Mouse (Mus musculus): Measurements from ENCODE around the gene Srek1. TPM values are rescaled to one million over a fixed set of nuclear protein-coding genes. Genes with fewer than 3 reads are reported as not detected.

Srek1 gene
- total RNA-seq, 2 experiments from 2014 or later, result 17.8 to 25.0 TPM

GRCm38 (mm10) chr13:103745160-103745559, 29.2 kb downstream of the Srek1 start:
- intact Hi-C loops (cut with DNase I; ENCODE audit: low total_unique reads), result no loop called here
- no peak for DNase-seq

- DNase-seq, result no peak
- intact Hi-C loops (cut with DNase I; ENCODE audit: low total_unique reads), result no loop called here
Observed at GRCm38 (mm10) chr13:103735330-103736007, 38.9 kb downstream of the Srek1 start.

GRCm38 (mm10) chr13:103726872-103727271, 47.5 kb downstream of the Srek1 start:
- intact Hi-C loops (cut with DNase I; ENCODE audit: low total_unique reads), result no loop called here
- DNase-seq, result no peak

GRCm38 (mm10) chr13:103711406-103712025, 62.9 kb downstream of the Srek1 start:
- DNase-seq, result peak; percentile 35
- intact Hi-C loops (cut with DNase I; ENCODE audit: low total_unique reads), result no loop called here

GRCm38 (mm10) chr13:103710359-103710781, 64.0 kb downstream of the Srek1 start:
- intact Hi-C loops (cut with DNase I; ENCODE audit: low total_unique reads), result no loop called here
- peak; percentile 27 for DNase-seq

GRCm38 (mm10) chr13:103705436-103705978, 68.9 kb downstream of the Srek1 start:
- no peak for DNase-seq
- intact Hi-C loops (cut with DNase I; ENCODE audit: low total_unique reads), result loop anchor here (10.0 kb wide), 1 partner anchor 49 kb away; no protein-coding TSS in a partner anchor

GRCm38 (mm10) chr13:103703833-103704232, 70.6 kb downstream of the Srek1 start:
- DNase-seq, result peak; percentile 22
- intact Hi-C loops (cut with DNase I; ENCODE audit: low total_unique reads), result loop anchor here (10.0 kb wide), 1 partner anchor 51 kb away; no protein-coding TSS in a partner anchor

- peak; percentile 82 for DNase-seq
- intact Hi-C loops (cut with DNase I; ENCODE audit: low total_unique reads), result loop anchor here (10.0 kb wide), 1 partner anchor 51 kb away; no protein-coding TSS in a partner anchor
Observed at GRCm38 (mm10) chr13:103703386-103703785, 71.0 kb downstream of the Srek1 start.

GRCm38 (mm10) chr13:103702266-103702665, 72.1 kb downstream of the Srek1 start:
- intact Hi-C loops (cut with DNase I; ENCODE audit: low total_unique reads), result loop anchor here (10.0 kb wide), 1 partner anchor 53 kb away; no protein-coding TSS in a partner anchor

GRCm38 (mm10) chr13:103700752-103701151, 73.7 kb downstream of the Srek1 start:
- intact Hi-C loops (cut with DNase I; ENCODE audit: low total_unique reads), result loop anchor here (10.0 kb wide), 1 partner anchor 54 kb away; no protein-coding TSS in a partner anchor
- no peak for DNase-seq

More at GRCm38 (mm10) chr13:103702266-103702665, 72.1 kb downstream of the Srek1 start:
- DNase-seq, result no peak

GRCm38 (mm10) chr13:103697993-103698392, 76.4 kb downstream of the Srek1 start:
- DNase-seq, result no peak
- intact Hi-C loops (cut with DNase I; ENCODE audit: low total_unique reads), result no loop called here

- peak; percentile 23 for DNase-seq
- intact Hi-C loops (cut with DNase I; ENCODE audit: low total_unique reads), result no loop called here
Observed at GRCm38 (mm10) chr13:103696164-103696563, 78.2 kb downstream of the Srek1 start.

- intact Hi-C loops (cut with DNase I; ENCODE audit: low total_unique reads), result no loop called here
- no peak for DNase-seq
Observed at GRCm38 (mm10) chr13:103695456-103695855, 79.0 kb downstream of the Srek1 start.

Other genes with a start within 250 kb of the Srek1 start
- gene Erbin, start 145.9 kb upstream of the Srek1 start, total RNA-seq (2021), result 10 to 100 TPM; 41.2 to 43.2 TPM